Mouse (Mus musculus) liver, embryonic 14.5 days (tissue): ENCODE data around the gene Ces2a. TPM values are rescaled to one million over a fixed set of nuclear protein-coding genes. Genes with fewer than 3 reads are reported as not detected.

Experiments
- ATAC-seq: fragments of 200-750 bp; cut with Nextera tagmentation; 2 replicates; pipeline ENCODE4 v1.8.0; 2017; ENCODE audit warnings: moderate number of reproducible peaks, mild to moderate bottlenecking, moderate library complexity; ENCODE audit not compliant: insufficient read depth
- DNase-seq, 3 experiments: peaks; one replicate each; pipeline ENCODE4 v3.0.0-alpha.2; 2012 to 2013; ENCODE audit warnings: low read depth in 3 of 3, low spot score in 3 of 3
- H3K27ac ChIP-seq: fragments of 300-500 bp; sonication (generic); 2 replicates; pipeline ENCODE4 v1.5.1; 2014; ENCODE audit warnings: moderate library complexity, mild to moderate bottlenecking, control low read depth, inconsistent platforms
- H3K27me3 ChIP-seq: fragments of 300-500 bp; sonication (generic); 2 replicates; pipeline ENCODE4 v1.6.1; 2014; ENCODE audit warnings: mild to moderate bottlenecking, low read length, moderate library complexity; ENCODE audit not compliant: control insufficient read depth, insufficient read depth
- H3K36me3 ChIP-seq: fragments of 300-500 bp; sonication (generic); replicated peaks from 2 replicates; pipeline ENCODE4 v1.6.1; 2014; ENCODE audit warnings: low read depth; ENCODE audit not compliant: control insufficient read depth, insufficient read depth
- H3K4me1 ChIP-seq, 2 experiments: fragments of 200-500 bp in 1 of 2; fragments of 300-500 bp in 1 of 2; sonication (generic) in 1 of 2; replicated peaks; 2 replicates each; pipeline ENCODE4 v1.6.1; 2012 to 2014; ENCODE audit warnings: antibody characterized with exemption in 1 of 2, inconsistent platforms in 1 of 2, low read length in 1 of 2; ENCODE audit not compliant: control insufficient read depth in 2 of 2, insufficient read depth in 2 of 2
- H3K4me2 ChIP-seq: fragments of 300-500 bp; sonication (generic); 2 replicates; pipeline ENCODE4 v1.6.1; 2014; ENCODE audit warnings: low read depth, mild to moderate bottlenecking, control low read depth, moderate library complexity
- H3K4me3 ChIP-seq, 2 experiments: fragments of 200-500 bp in 1 of 2; fragments of 300-500 bp in 1 of 2; sonication (generic) in 1 of 2; 2 replicates each; pipeline ENCODE4 v1.5.1; 2012 to 2014; ENCODE audit warnings: low read depth in 2 of 2, low read length in 2 of 2, mild to moderate bottlenecking in 2 of 2, control low read depth in 1 of 2, inconsistent platforms in 1 of 2, moderate library complexity in 1 of 2; ENCODE audit not compliant: insufficient read depth in 1 of 2
- H3K9ac ChIP-seq: fragments of 300-500 bp; sonication (generic); replicated peaks from 2 replicates; pipeline ENCODE4 v1.6.1; 2014; ENCODE audit warnings: mild to moderate bottlenecking, control low read depth, moderate library complexity
- H3K9me3 ChIP-seq: fragments of 300-500 bp; sonication (generic); 2 replicates; pipeline ENCODE4 v1.6.1; 2016; ENCODE audit warnings: low read length, mixed read lengths; ENCODE audit not compliant: control insufficient read depth
- CTCF ChIP-seq: IDR thresholded peaks from 2 replicates; pipeline ENCODE4 v1.5.1; 2016; ENCODE audit warnings: antibody characterized with exemption, low read depth, control low read depth
- EP300 ChIP-seq: IDR thresholded peaks from 2 replicates; pipeline ENCODE4 v1.6.1; 2016; ENCODE audit warnings: antibody characterized with exemption, low read depth
- WGBS: fragments of 180-500 bp; shearing (Covaris S2); extraction: QIAGEN DNeasy Blood & Tissue Kit; methylation state at CpG from one replicate; pipeline ENCODE4 v1.1.7; 2014; ENCODE audit not compliant: insufficient replicate concordance; 5-methylcytosine and 5-hydroxymethylcytosine counted together
- microRNA-seq: library from miRNA; unstranded; fragments of <30 nt; microRNA quantifications from one replicate; pipeline ENCODE4, GENCODE M21; 2016
- polyA plus RNA-seq, 2 experiments: library from polyadenylated mRNA; depleted of rRNA in 1 of 2; stranded (reverse) in 1 of 2; unstranded in 1 of 2; fragments of >200 nt; fragmentation: Nextera tagmentation in 1 of 2; extraction: Ambion mirVana in 1 of 2; gene quantifications; 2 replicates each; pipeline versions ENCODE4 v1.2.1 to v1.2.3; 2012 to 2014

Ces2a gene
- polyA plus RNA-seq, 2 experiments: 9.9 to 11.3 TPM

DNA sequence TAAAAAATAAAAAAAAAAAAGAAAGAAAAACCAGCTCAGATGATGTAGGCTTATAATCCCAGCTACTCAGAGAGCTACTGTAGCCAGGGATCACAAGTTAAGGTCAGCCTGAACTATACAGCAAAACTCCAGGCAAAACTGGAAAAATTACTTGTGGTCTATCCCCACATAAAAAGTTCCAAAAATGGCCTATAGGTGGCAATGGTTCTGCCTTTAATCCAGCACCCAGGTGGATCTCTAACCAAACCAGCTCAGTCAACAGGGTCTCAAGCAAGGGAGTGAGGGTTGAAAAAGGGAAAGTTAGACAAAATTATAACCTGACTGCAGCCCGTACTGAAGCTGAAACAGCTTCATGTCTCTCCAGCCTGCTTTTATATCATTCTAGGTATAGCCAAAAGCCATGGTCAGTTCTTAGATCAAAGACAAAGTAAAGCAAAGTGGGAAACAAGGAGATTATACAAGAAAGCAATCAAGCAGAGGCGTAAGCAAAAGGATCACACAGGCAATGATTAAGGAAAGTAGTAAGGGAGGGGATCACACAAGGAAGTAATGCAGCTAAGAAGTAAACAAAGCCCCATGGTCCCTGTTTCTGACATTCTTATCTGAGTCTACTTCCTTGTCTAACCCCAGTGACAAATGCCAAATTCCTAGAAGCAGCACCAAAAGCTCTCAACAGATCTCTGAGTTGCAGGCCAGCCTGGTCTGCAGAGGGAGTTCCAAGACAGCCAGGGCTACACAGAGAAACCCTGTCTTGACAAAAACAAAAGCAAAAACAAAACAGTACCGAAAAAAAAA, 56.3 kb downstream of the Ces2a start:
- 28% methylated on average over 3 of the region's 3 CpGs for WGBS
- no peak overlapping the region for H3K9ac ChIP-seq

More for the DNA sequence above, 56.3 kb downstream of the Ces2a start:
- H3K9me3 ChIP-seq: no peaks in the 10 kb centered on the region
- no peaks in the 10 kb centered on the region for H3K27me3 ChIP-seq
- TF ChIP-seq EP300 (no peak), CTCF (peak; percentile 50; the same call in 1 of the 2 replicates)
- DNase-seq: no peak
- ATAC-seq: no peak
- no peaks in the 10 kb centered on the region for H3K36me3 ChIP-seq
- no peak overlapping the region for H3K27ac ChIP-seq
- no peak overlapping the region for H3K4me2 ChIP-seq
- no peaks in the 10 kb centered on the region for H3K4me1 ChIP-seq
- H3K4me3 ChIP-seq: no peak overlapping the region

Small RNA genes within 50 kb of the gene (microRNA-seq; reads per million reads assigned to microRNA genes)
- not detected for gene Gm44328

Other genes starting within 250 kb of the Ces2a start
- not detected in 2 replicates for gene Terb1, start 224.1 kb upstream of the Ces2a start, polyA plus RNA-seq (2012; rRNA removed)
- not detected in 2 replicates for gene Terb1, start 224.1 kb upstream of the Ces2a start, polyA plus RNA-seq (2014; fragmentation: Nextera tagmentation; extraction: Ambion mirVana)
- gene Nae1, start 199.4 kb upstream of the Ces2a start, polyA plus RNA-seq (2012; rRNA removed): 12.4 and 23.4 TPM in 2 replicates
- gene Nae1, start 199.4 kb upstream of the Ces2a start, polyA plus RNA-seq (2014; fragmentation: Nextera tagmentation; extraction: Ambion mirVana): 36.4 and 37.5 TPM in 2 replicates
- gene Car7, start 199.3 kb upstream of the Ces2a start, polyA plus RNA-seq (2012; rRNA removed): 2.5 and 5.0 TPM in 2 replicates
- gene Car7, start 199.3 kb upstream of the Ces2a start, polyA plus RNA-seq (2014; fragmentation: Nextera tagmentation; extraction: Ambion mirVana): 5.0 and 11.2 TPM in 2 replicates
- gene Pdp2, start 142.6 kb upstream of the Ces2a start, polyA plus RNA-seq (2012; rRNA removed): 1.4 and 1.5 TPM in 2 replicates
- 2.4 and 2.6 TPM in 2 replicates for gene Pdp2, start 142.6 kb upstream of the Ces2a start, polyA plus RNA-seq (2014; fragmentation: Nextera tagmentation; extraction: Ambion mirVana)
- gene Cdh16, start 109.6 kb upstream of the Ces2a start, polyA plus RNA-seq (2012; rRNA removed): 0.01 and 0.02 TPM in 2 replicates
- not detected in 2 replicates for gene Cdh16, start 109.6 kb upstream of the Ces2a start, polyA plus RNA-seq (2014; fragmentation: Nextera tagmentation; extraction: Ambion mirVana)
- gene Rrad, start 102.7 kb upstream of the Ces2a start, polyA plus RNA-seq (2012; rRNA removed): 0.21 and 0.25 TPM in 2 replicates
- 0.10 and 0.54 TPM in 2 replicates for gene Rrad, start 102.7 kb upstream of the Ces2a start, polyA plus RNA-seq (2014; fragmentation: Nextera tagmentation; extraction: Ambion mirVana)
- gene Ciao2b, start 92.0 kb upstream of the Ces2a start, polyA plus RNA-seq (2012; rRNA removed): 33.2 and 38.5 TPM in 2 replicates
- gene Ciao2b, start 92.0 kb upstream of the Ces2a start, polyA plus RNA-seq (2014; fragmentation: Nextera tagmentation; extraction: Ambion mirVana): 49.6 and 50.3 TPM in 2 replicates
- gene Ces2b, start 97.6 kb downstream of the Ces2a start, polyA plus RNA-seq (2012; rRNA removed): 0.10 and 0.16 TPM in 2 replicates
- gene Ces2b, start 97.6 kb downstream of the Ces2a start, polyA plus RNA-seq (2014; fragmentation: Nextera tagmentation; extraction: Ambion mirVana): 0.23 and 0.27 TPM in 2 replicates
- gene Ces2c, start 113.1 kb downstream of the Ces2a start, polyA plus RNA-seq (2012; rRNA removed): 0.11 and 0.18 TPM in 2 replicates
- gene Ces2c, start 113.1 kb downstream of the Ces2a start, polyA plus RNA-seq (2014; fragmentation: Nextera tagmentation; extraction: Ambion mirVana): 0.06 TPM in 1 of 2 replicates, not detected in the other
- gene Ces2e, start 192.3 kb downstream of the Ces2a start, polyA plus RNA-seq (2012; rRNA removed): 1.5 and 2.1 TPM in 2 replicates
- 1.6 and 2.2 TPM in 2 replicates for gene Ces2e, start 192.3 kb downstream of the Ces2a start, polyA plus RNA-seq (2014; fragmentation: Nextera tagmentation; extraction: Ambion mirVana)
- not detected in 2 replicates for gene Ces2f, start 213.4 kb downstream of the Ces2a start, polyA plus RNA-seq (2012; rRNA removed)
- gene Ces2f, start 213.4 kb downstream of the Ces2a start, polyA plus RNA-seq (2014; fragmentation: Nextera tagmentation; extraction: Ambion mirVana): not detected in 2 replicates
- 21.3 and 21.5 TPM in 2 replicates for gene Ces2g, start 227.7 kb downstream of the Ces2a start, polyA plus RNA-seq (2012; rRNA removed)
- gene Ces2g, start 227.7 kb downstream of the Ces2a start, polyA plus RNA-seq (2014; fragmentation: Nextera tagmentation; extraction: Ambion mirVana): 19.7 and 21.1 TPM in 2 replicates